Mouse (Mus musculus) CD4-positive, CD25-positive, alpha-beta regulatory T cell, adult 4 months (primary cell): Measurements from ENCODE around the gene 1500015O10Rik. TPM values are rescaled to one million over a fixed set of nuclear protein-coding genes. Genes with fewer than 3 reads are reported as not detected.

Experiments used
- ATAC-seq: one replicate; pipeline ENCODE4 v1.8.0; 2017
- polyA plus RNA-seq, 2 experiments: library from polyadenylated mRNA; unstranded; fragments of 100-300 nt; shearing (Covaris generic); gene quantifications; one replicate each; pipeline ENCODE4 v1.2.1; 2017

Gene 1500015O10Rik
- polyA plus RNA-seq, 2 experiments from 2014 or later: not detected

- no peak for ATAC-seq
Measured at GRCm38 (mm10) chr1:43776106-43776505, 45.7 kb downstream of the 1500015O10Rik start.

DNA sequence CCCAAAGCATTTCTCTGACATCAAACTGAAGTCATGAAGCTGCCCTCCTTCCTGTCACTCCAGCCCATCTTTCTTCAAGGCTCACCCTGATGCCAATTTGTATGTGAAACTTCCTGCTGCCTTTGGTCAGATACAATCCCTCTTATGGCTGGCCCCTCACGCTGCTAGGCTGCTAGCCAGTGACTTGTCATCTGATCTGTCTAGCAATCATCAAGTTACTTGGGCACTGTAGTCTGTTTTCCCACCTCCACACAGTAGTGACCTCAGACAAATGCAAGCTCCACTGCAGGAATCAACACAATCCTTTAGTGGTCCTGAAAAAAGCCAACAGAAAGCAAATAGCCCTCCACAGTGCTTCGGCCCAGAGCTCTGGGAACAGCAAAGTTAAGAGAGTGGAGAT, 50.8 kb downstream of the 1500015O10Rik start:
- no peak for ATAC-seq

DNA sequence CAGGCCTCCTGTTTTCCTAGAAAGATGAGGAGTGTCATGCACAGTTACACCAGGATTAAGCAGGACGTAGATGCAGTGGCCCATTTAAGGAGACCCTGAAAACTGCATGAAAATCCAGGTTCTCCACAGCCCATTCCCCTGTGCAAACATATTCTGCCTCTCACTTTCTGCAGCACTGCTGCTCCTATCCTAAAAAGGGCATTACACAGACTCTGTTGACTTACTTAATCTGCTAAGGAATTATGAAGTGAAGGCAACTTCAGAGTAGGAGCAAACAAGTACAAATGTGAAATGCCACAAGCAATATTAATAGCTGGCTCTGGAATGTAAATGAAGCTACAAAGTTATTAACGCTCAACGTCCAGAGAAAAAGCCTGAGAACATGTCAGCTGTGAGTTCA, 51.3 kb downstream of the 1500015O10Rik start:
- no peak for ATAC-seq

DNA sequence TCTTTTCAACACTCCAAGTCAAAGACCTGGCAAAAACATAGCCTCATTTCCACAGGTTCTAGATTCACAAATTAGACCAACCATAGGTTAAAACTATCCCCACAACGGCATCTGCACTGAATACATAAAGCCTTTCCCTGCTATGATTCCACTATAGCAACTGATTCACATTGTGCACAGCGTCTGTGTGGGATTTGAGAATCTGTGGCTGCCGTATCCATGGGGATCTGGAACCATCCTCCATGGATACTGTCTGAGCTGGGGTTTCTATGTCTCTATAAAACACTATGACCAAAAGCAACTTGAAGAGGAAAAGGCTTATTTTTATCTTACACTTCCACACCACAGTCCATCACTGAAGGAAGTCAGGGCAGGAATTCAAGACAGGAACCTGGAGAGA, 52.3 kb downstream of the 1500015O10Rik start:
- ATAC-seq: no peak

GRCm38 (mm10) chr1:43783186-43783585, 52.8 kb downstream of the 1500015O10Rik start:
- ATAC-seq: no peak

- ATAC-seq: no peak
Measured at GRCm38 (mm10) chr1:43785316-43785715, 54.9 kb downstream of the 1500015O10Rik start.

- ATAC-seq: no peak
Measured at GRCm38 (mm10) chr1:43786711-43787110, 56.3 kb downstream of the 1500015O10Rik start.

GRCm38 (mm10) chr1:43789765-43790164, 59.4 kb downstream of the 1500015O10Rik start:
- no peak for ATAC-seq

Other genes with a start within 250 kb of the 1500015O10Rik start
- gene Uxs1, start 97.2 kb downstream of the 1500015O10Rik start, polyA plus RNA-seq: 10 to 100 TPM; 11.3 to 14.0 TPM
- 100 to 1,000 TPM; 127 to 141 TPM for gene Tpp2, start 203.0 kb downstream of the 1500015O10Rik start, polyA plus RNA-seq